Mouse (Mus musculus): ENCODE data around the gene Ccdc106. TPM values are rescaled to one million over a fixed set of nuclear protein-coding genes. Genes with fewer than 3 reads are reported as not detected.

Ccdc106 gene
- total and polyA plus RNA-seq, 2 experiments: 0.28 to 0.35 TPM

- peaks cover 3% of the 10 kb centered on the region; the same call in 1 of the 2 replicates for H3K27me3 ChIP-seq (ENCODE audit: control insufficient read depth, insufficient read depth, low read length)
- peaks cover 3% of the 10 kb centered on the region; the same call in 1 of the 2 replicates for H3K79me2 ChIP-seq (ENCODE audit: control insufficient read depth, insufficient read depth, low read length)
Measured at GRCm38 (mm10) chr7:5029543-5029942, 9.2 kb downstream of the Ccdc106 start.

GRCm38 (mm10) chr7:5029946-5030345, 9.6 kb downstream of the Ccdc106 start:
- Histone ChIP-seq H3K36me3 (ENCODE audit: control insufficient read depth, insufficient read depth, low read length) (peaks cover 40% of the 10 kb centered on the region), H3K27ac (replicated peaks; ENCODE audit: insufficient read depth, low read depth, low read length) (no peak overlapping the region), H3K4me1 (ENCODE audit: control insufficient read depth, insufficient read depth, low read length) (no peaks in the 10 kb centered on the region), H3K79me2 (ENCODE audit: control insufficient read depth, insufficient read depth, low read length) (peaks cover 3% of the 10 kb centered on the region; the same call in 1 of the 2 replicates), H3K4me3 (ENCODE audit: insufficient read depth, low read depth, low read length) (no peak overlapping the region), H3K9ac (ENCODE audit: low read depth, low read length) (no peak overlapping the region), H3K27me3 (ENCODE audit: control insufficient read depth, insufficient read depth, low read length) (peaks cover 3% of the 10 kb centered on the region; the same call in 1 of the 2 replicates)
- no peak for DNase-seq (ENCODE audit: extremely low read depth, low read depth, low spot score)
- TF ChIP-seq CTCF (IDR thresholded peaks at IDR 0.05; ENCODE audit: low read depth, low read length): no peak
- TF ChIP-seq POLR2A (IDR thresholded peaks at IDR 0.05; ENCODE audit: extremely low read depth, insufficient read depth, low read length): no peak
- WGBS: 94% methylated on average over 21 of the region's 21 CpGs

More at GRCm38 (mm10) chr7:5029543-5029942, 9.2 kb downstream of the Ccdc106 start:
- H3K4me3 ChIP-seq (ENCODE audit: insufficient read depth, low read depth, low read length): no peak overlapping the region
- no peaks in the 10 kb centered on the region for H3K4me1 ChIP-seq (ENCODE audit: control insufficient read depth, insufficient read depth, low read length)
- no peak for TF ChIP-seq POLR2A (IDR thresholded peaks at IDR 0.05; ENCODE audit: extremely low read depth, insufficient read depth, low read length)
- no peak for TF ChIP-seq CTCF (IDR thresholded peaks at IDR 0.05; ENCODE audit: low read depth, low read length)
- peaks cover 40% of the 10 kb centered on the region for H3K36me3 ChIP-seq (ENCODE audit: control insufficient read depth, insufficient read depth, low read length)
- no peak overlapping the region for H3K9ac ChIP-seq (ENCODE audit: low read depth, low read length)
- H3K27ac ChIP-seq (replicated peaks; ENCODE audit: insufficient read depth, low read depth, low read length): no peak overlapping the region
- DNase-seq (ENCODE audit: extremely low read depth, low read depth, low spot score): no peak
- WGBS: 95% methylated on average over 22 of the region's 22 CpGs

DNA sequence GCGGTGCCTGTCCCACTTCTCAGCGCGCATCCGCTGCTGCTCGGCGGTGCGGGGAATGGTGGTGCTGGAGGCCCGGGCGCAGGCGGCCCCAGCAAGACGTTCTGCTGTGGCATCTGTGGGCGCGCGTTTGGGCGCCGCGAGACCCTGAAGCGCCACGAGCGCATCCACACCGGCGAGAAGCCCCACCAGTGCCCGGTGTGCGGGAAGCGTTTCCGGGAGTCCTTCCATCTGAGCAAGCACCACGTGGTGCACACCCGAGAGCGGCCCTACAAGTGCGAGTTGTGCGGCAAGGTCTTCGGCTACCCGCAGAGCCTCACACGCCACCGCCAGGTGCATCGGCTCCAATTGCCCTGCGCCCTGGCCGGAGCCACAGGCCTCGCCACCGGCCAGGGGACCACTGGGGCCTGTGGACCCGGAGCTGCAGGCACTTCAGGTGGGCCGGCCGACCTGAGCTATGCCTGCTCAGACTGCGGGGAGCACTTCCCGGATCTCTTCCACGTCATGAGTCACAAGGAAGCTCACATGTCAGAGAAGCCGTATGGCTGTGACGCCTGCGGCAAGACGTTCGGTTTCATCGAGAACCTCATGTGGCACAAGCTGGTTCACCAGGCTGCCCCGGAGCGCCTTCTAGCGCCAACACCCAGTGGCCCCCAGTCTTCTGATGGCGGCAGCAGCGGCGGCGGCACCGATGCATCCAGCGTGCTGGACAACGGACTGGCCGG, 10.4 kb downstream of the Ccdc106 start:
- 94% methylated on average over 63 of the region's 63 CpGs for WGBS
- DNase-seq (ENCODE audit: extremely low read depth, low read depth, low spot score): no peak
- Histone ChIP-seq H3K27ac (replicated peaks; ENCODE audit: insufficient read depth, low read depth, low read length) (no peak overlapping the region), H3K79me2 (ENCODE audit: control insufficient read depth, insufficient read depth, low read length) (no peaks in the 10 kb centered on the region; the same call in 1 of the 2 replicates), H3K9ac (ENCODE audit: low read depth, low read length) (no peak overlapping the region), H3K27me3 (ENCODE audit: control insufficient read depth, insufficient read depth, low read length) (peaks cover 3% of the 10 kb centered on the region; the same call in 1 of the 2 replicates), H3K4me3 (ENCODE audit: insufficient read depth, low read depth, low read length) (no peak overlapping the region), H3K4me1 (ENCODE audit: control insufficient read depth, insufficient read depth, low read length) (no peaks in the 10 kb centered on the region), H3K36me3 (ENCODE audit: control insufficient read depth, insufficient read depth, low read length) (peaks cover 40% of the 10 kb centered on the region)
- TF ChIP-seq POLR2A (IDR thresholded peaks at IDR 0.05; ENCODE audit: extremely low read depth, insufficient read depth, low read length): no peak
- TF ChIP-seq CTCF (IDR thresholded peaks at IDR 0.05; ENCODE audit: low read depth, low read length): no peak

DNA sequence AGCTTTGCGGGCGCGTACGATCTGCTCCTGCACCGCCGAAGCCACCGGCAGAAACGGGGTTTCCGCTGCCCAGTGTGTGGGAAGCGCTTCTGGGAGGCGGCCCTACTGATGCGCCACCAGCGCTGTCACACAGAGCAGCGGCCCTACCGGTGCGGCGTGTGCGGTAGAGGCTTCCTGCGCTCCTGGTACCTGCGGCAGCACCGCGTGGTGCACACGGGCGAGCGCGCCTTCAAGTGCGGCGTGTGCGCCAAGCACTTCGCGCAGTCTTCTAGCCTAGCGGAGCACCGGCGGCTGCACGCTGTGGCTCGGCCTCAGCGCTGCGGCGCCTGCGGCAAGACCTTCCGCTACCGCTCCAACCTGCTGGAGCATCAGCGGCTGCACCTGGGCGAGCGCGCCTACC, 11.1 kb downstream of the Ccdc106 start:
- no peak for DNase-seq (ENCODE audit: extremely low read depth, low read depth, low spot score)
- 95% methylated on average over 46 of the region's 46 CpGs for WGBS
- Histone ChIP-seq H3K4me1 (ENCODE audit: control insufficient read depth, insufficient read depth, low read length) (no peaks in the 10 kb centered on the region), H3K36me3 (ENCODE audit: control insufficient read depth, insufficient read depth, low read length) (peaks cover 40% of the 10 kb centered on the region), H3K27me3 (ENCODE audit: control insufficient read depth, insufficient read depth, low read length) (peaks cover 3% of the 10 kb centered on the region; the same call in 1 of the 2 replicates), H3K79me2 (ENCODE audit: control insufficient read depth, insufficient read depth, low read length) (no peaks in the 10 kb centered on the region), H3K4me3 (ENCODE audit: insufficient read depth, low read depth, low read length) (no peak overlapping the region), H3K27ac (replicated peaks; ENCODE audit: insufficient read depth, low read depth, low read length) (no peak overlapping the region), H3K9ac (ENCODE audit: low read depth, low read length) (no peak overlapping the region)
- TF ChIP-seq POLR2A (IDR thresholded peaks at IDR 0.05; ENCODE audit: extremely low read depth, insufficient read depth, low read length) (no peak), CTCF (IDR thresholded peaks at IDR 0.05; ENCODE audit: low read depth, low read length) (no peak)

- no peak within 1 kb of the TSS for H3K27ac ChIP-seq (replicated peaks; ENCODE audit: insufficient read depth, low read depth, low read length)
- no peak within 1 kb of the TSS for H3K4me3 ChIP-seq (ENCODE audit: insufficient read depth, low read depth, low read length)
- no peaks in the 10 kb centered on the region for H3K79me2 ChIP-seq (ENCODE audit: control insufficient read depth, insufficient read depth, low read length)
- no peak for DNase-seq (ENCODE audit: extremely low read depth, low read depth, low spot score)
- H3K9ac ChIP-seq (ENCODE audit: low read depth, low read length): no peak within 1 kb of the TSS
- WGBS: 87% methylated on average over 3 of the region's 3 CpGs
- TF ChIP-seq CTCF (IDR thresholded peaks at IDR 0.05; ENCODE audit: low read depth, low read length) (no peak), POLR2A (IDR thresholded peaks at IDR 0.05; ENCODE audit: extremely low read depth, insufficient read depth, low read length) (no peak)
- peaks cover 3% of the 10 kb centered on the region; the same call in 1 of the 2 replicates for H3K27me3 ChIP-seq (ENCODE audit: control insufficient read depth, insufficient read depth, low read length)
- peaks cover 2% of the 10 kb centered on the region for H3K4me1 ChIP-seq (ENCODE audit: control insufficient read depth, insufficient read depth, low read length)
- H3K36me3 ChIP-seq (ENCODE audit: control insufficient read depth, insufficient read depth, low read length): peaks cover 30% of the 10 kb centered on the region
Measured at GRCm38 (mm10) chr7:5033818-5034217, 13.5 kb downstream of the Ccdc106 start, which contains the start of gene 4632433K11Rik. 4632433K11Rik (plus strand) TSS chr7:5034118.

- Histone ChIP-seq H3K79me2 (ENCODE audit: control insufficient read depth, insufficient read depth, low read length) (no peaks in the 10 kb centered on the region), H3K4me1 (ENCODE audit: control insufficient read depth, insufficient read depth, low read length) (peaks cover 2% of the 10 kb centered on the region), H3K27me3 (ENCODE audit: control insufficient read depth, insufficient read depth, low read length) (0 out of 2 replicates have a peak, but pooled peaks cover 3% of the 10 kb centered on the region), H3K4me3 (ENCODE audit: insufficient read depth, low read depth, low read length) (no peak overlapping the region), H3K36me3 (ENCODE audit: control insufficient read depth, insufficient read depth, low read length) (peaks cover 12% of the 10 kb centered on the region), H3K9ac (ENCODE audit: low read depth, low read length) (no peak overlapping the region), H3K27ac (replicated peaks; ENCODE audit: insufficient read depth, low read depth, low read length) (no peak overlapping the region)
- no peak for DNase-seq (ENCODE audit: extremely low read depth, low read depth, low spot score)
- 98% methylated on average over 17 of the region's 17 CpGs for WGBS
- TF ChIP-seq POLR2A (IDR thresholded peaks at IDR 0.05; ENCODE audit: extremely low read depth, insufficient read depth, low read length): no peak
- TF ChIP-seq CTCF (IDR thresholded peaks at IDR 0.05; ENCODE audit: low read depth, low read length): no peak
Measured at GRCm38 (mm10) chr7:5035628-5036027, 15.3 kb downstream of the Ccdc106 start.
